Mouse (Mus musculus) embryonic facial prominence, embryonic 15.5 days (tissue): ENCODE data around the gene Carm1. TPM values are rescaled to one million over a fixed set of nuclear protein-coding genes. Genes with fewer than 3 reads are reported as not detected.

Experiments
- ATAC-seq: fragments of 200-750 bp; cut with Nextera tagmentation; 2 replicates; pipeline ENCODE4 v1.8.0; 2017; ENCODE audit warnings: low read depth, moderate TSS enrichment; ENCODE audit not compliant: insufficient number of reproducible peaks, low FRiP score, low TSS enrichment
- H3K27ac ChIP-seq: fragments of 300-500 bp; sonication (generic); replicated peaks from 2 replicates; pipeline ENCODE4 v1.5.1; 2015; ENCODE audit warnings: mild to moderate bottlenecking, inconsistent platforms
- H3K27me3 ChIP-seq: fragments of 300-500 bp; sonication (generic); 2 replicates; pipeline ENCODE4 v1.6.1; 2015; ENCODE audit warnings: inconsistent platforms
- H3K36me3 ChIP-seq: fragments of 300-500 bp; sonication (generic); 2 replicates; pipeline ENCODE4 v1.6.1; 2015; ENCODE audit warnings: mild to moderate bottlenecking, inconsistent platforms
- H3K4me1 ChIP-seq: fragments of 300-500 bp; sonication (generic); 2 replicates; pipeline ENCODE4 v1.6.1; 2015; ENCODE audit warnings: inconsistent platforms
- H3K4me2 ChIP-seq: fragments of 300-500 bp; sonication (generic); replicated peaks from 2 replicates; pipeline ENCODE4 v1.6.1; 2015; ENCODE audit warnings: mild to moderate bottlenecking, inconsistent platforms
- H3K4me3 ChIP-seq: fragments of 300-500 bp; sonication (generic); replicated peaks from 2 replicates; pipeline ENCODE4 v1.5.1; 2015; ENCODE audit warnings: mild to moderate bottlenecking, inconsistent platforms
- H3K9ac ChIP-seq: fragments of 300-500 bp; sonication (generic); 2 replicates; pipeline ENCODE4 v1.6.1; 2015; ENCODE audit warnings: inconsistent platforms
- H3K9me3 ChIP-seq: fragments of 300-500 bp; sonication (generic); replicated peaks from 2 replicates; pipeline ENCODE4 v1.6.1; 2016; ENCODE audit warnings: inconsistent platforms
- WGBS: fragments of 180-500 bp; shearing (Covaris S2); methylation state at CpG from one replicate; pipeline ENCODE4 v1.1.7; 2015; 5-methylcytosine and 5-hydroxymethylcytosine counted together
- polyA plus RNA-seq: library from polyadenylated mRNA; unstranded; fragments of >200 nt; fragmentation: Nextera tagmentation; extraction: Ambion mirVana; gene quantifications from 2 replicates; pipeline ENCODE4 v1.2.1, GENCODE M21; 2015

Carm1 gene
- polyA plus RNA-seq, 1 experiment from 2014 or later: 61.5 TPM

DNA sequence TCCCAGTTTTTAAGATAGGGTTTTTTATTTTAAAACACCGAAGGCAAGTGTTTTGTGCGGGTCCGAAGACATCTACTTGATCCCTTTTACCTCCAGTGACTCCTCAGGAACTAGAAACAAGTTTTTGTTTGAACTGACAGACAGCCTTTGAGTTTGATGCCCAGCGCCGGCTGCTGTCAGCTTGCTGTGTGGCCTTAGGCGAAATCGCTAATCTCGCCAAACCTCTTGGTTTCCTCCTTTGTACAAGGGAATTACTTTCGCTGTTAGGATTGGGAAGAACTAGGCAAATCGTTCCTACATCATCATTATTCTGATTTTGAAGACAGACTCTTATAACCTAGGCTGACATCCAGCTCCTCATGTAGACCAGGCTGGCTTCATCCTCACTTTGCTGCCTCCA, 70.4 kb downstream of the Carm1 start:
- peak overlapping the region; percentile 73 for H3K4me2 ChIP-seq
- H3K36me3 ChIP-seq: no peaks in the 10 kb centered on the region
- H3K27me3 ChIP-seq: no peaks in the 10 kb centered on the region
- peak overlapping the region; percentile 62 for H3K4me3 ChIP-seq
- no peaks in the 10 kb centered on the region for H3K9me3 ChIP-seq
- H3K9ac ChIP-seq: peak overlapping the region; percentile 52
- peak overlapping the region; percentile 97 for H3K27ac ChIP-seq
- H3K4me1 ChIP-seq: peaks cover 17% of the 10 kb centered on the region
- WGBS: under 1% methylated on average over 10 of the region's 10 CpGs
- no peak for ATAC-seq

DNA sequence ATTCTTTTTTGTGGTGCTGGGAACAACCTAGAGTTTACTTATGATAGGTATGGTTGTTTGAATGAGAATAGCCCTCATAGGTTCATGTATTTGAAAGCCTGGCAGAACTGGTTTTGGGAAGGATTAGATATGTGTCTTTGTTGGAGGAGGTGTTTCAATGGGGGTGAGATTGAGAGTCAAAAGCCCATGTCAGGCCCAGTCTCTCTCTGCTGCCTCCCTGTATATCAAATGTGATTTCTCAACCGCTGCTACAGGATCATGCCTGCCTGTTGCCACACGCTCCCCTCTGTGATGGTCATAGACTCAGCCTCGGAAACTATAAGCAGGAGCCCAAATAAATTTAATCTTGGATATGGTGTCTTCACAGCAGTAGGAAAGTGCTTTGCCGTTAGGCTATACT, 73.5 kb downstream of the Carm1 start:
- Histone ChIP-seq H3K36me3 (no peaks in the 10 kb centered on the region), H3K9ac (no peak overlapping the region), H3K27me3 (no peaks in the 10 kb centered on the region), H3K4me3 (no peak overlapping the region), H3K9me3 (no peaks in the 10 kb centered on the region), H3K4me1 (peaks cover 17% of the 10 kb centered on the region), H3K27ac (no peak overlapping the region; the same call in 1 of the 2 replicates), H3K4me2 (no peak overlapping the region)
- no peak for ATAC-seq
- WGBS: 74% methylated on average over 4 of the region's 4 CpGs

DNA sequence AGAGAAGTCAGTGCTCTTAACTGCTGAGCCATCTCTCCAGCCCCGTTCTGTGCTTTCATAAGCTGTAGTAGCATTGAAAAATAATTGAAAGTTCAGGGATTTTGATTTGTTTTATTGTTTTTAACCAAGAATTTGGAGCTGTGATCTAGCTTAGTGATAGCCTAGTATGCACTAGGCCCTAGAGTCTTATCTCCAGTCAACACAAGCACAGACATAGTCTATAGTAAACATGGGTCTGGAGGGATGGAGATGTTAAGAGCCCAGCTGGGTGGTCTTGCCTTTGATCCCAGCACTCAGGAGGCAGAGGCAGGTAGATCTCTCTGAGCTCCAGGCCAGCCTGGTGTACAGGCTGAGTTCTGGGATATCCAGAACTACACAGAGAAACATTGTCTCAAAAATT, 76.0 kb downstream of the Carm1 start:
- no peak overlapping the region for H3K27ac ChIP-seq
- WGBS: 95% methylated on average over 1 of the region's 1 CpGs

DNA sequence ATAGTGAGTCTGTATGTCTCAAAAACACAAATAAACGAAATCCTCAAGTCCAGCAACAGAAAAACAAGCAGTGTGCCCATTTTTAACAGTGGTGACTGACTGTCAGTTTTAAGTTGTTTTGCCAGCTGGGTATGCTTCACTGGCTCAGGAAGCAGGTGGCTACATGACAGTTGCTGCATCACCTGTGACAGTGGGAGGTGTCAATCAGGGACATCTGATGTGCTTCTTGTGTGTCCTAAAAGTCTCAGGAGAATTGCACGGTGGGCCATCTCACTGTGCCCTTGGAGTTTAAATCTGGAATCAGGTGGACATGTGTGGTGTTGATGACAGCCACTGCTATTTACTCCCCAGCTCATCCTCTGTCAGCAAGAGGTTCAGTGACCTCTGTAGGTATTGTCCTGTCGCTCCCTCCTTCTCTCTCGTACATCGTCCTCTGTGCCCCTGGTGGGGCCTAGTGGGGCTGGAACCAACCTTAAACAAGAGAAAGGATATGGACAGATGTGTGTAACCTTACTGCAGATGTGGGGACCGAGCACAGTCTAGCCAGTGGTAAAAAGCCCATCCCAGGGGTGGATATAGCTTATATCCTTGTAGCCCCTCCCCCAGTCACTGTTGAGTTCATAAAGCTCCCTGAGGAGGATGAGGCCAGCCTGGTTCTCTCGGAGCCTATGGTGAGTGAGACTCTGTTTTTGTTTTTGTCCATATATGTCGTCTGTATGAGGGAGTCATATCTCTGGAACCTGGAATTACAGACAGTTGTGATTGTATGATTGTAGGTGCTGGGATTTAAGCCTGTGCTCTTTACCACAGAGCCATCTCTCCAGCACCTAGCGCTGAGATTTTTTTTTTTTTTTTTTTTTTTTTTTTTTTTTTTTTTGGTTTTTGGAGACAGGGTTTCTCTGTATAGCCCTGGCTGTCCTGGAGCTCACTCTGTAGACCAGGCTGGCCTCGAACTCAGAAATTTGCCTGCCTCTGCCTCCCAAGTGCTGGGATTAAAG, 78.9 kb downstream of the Carm1 start:
- 84% methylated on average over 10 of the region's 10 CpGs for WGBS
- Histone ChIP-seq H3K4me1 (peaks cover 5% of the 10 kb centered on the region; the same call in 1 of the 2 replicates), H3K4me2 (no peak overlapping the region), H3K9ac (no peak overlapping the region), H3K27ac (no peak overlapping the region), H3K4me3 (no peak overlapping the region), H3K27me3 (no peaks in the 10 kb centered on the region), H3K9me3 (no peaks in the 10 kb centered on the region), H3K36me3 (peaks cover 5% of the 10 kb centered on the region; the same call in 1 of the 2 replicates)
- no peak for ATAC-seq

More for the DNA sequence above, 76.0 kb downstream of the Carm1 start:
- ATAC-seq: no peak
- Histone ChIP-seq H3K4me2 (no peak overlapping the region), H3K9me3 (no peaks in the 10 kb centered on the region), H3K4me3 (no peak overlapping the region), H3K27me3 (no peaks in the 10 kb centered on the region), H3K36me3 (peaks cover 2% of the 10 kb centered on the region; the same call in 1 of the 2 replicates), H3K4me1 (peaks cover 16% of the 10 kb centered on the region), H3K9ac (no peak overlapping the region)

DNA sequence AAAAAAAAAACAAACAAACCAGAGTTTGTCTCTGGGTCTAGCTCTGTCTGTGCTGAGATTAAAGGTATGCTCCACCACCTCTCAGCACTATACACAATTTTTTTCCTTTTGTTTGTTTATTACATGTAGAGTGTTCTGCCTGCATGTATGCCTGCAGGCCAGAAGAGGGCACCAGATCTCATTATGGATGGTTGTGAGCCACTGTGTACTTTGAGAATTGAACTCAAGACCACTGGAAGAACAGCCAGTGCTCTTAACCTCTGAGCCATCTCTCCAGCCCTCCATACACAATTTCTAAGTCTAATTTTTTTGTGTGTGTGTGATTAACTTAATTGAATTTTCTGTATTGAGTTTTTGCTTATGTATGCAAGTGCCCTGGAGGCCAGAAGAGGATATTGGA, 79.9 kb downstream of the Carm1 start:
- Histone ChIP-seq H3K4me3 (no peak overlapping the region), H3K9me3 (no peaks in the 10 kb centered on the region), H3K9ac (no peak overlapping the region), H3K27me3 (no peaks in the 10 kb centered on the region), H3K4me1 (peaks cover 5% of the 10 kb centered on the region; the same call in 1 of the 2 replicates), H3K27ac (no peak overlapping the region), H3K4me2 (no peak overlapping the region), H3K36me3 (peaks cover 5% of the 10 kb centered on the region; the same call in 1 of the 2 replicates)
- no peak for ATAC-seq

DNA sequence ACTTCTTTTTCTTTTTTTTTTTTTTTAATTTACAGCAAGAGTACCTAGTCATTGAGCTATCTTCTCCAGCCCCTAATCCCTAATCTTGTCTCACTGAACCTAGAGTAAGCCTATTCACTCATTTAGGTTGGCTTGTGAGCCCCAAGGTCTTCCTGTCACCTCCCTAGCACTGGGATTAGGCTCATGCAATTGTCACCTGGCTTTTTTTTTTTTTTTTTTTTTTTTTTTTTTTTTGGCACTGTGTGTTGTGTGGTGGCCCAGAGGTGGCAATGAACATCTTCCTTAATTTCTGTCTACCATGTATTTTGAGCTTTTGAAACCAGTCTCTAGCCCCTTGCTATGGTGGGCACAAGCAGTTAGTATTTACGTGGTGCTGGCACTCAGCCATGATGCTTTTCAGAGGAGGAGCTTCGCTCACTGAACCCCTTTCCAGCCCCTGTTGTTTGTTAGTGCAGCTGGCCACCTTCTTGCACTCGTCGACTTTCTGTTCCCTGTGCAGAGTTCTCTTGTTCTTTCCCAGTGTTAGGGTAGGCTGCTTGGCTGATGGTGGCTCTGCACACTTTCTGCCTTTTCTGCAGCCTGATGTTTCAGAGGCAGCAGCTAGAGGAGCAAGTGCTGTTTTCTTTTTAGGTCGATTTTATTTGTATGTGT, 80.6 kb downstream of the Carm1 start:
- Histone ChIP-seq H3K9ac (no peak overlapping the region), H3K27ac (no peak overlapping the region), H3K4me3 (no peak overlapping the region), H3K9me3 (no peaks in the 10 kb centered on the region), H3K4me2 (no peak overlapping the region), H3K4me1 (peaks cover 5% of the 10 kb centered on the region; the same call in 1 of the 2 replicates), H3K36me3 (peaks cover 5% of the 10 kb centered on the region; the same call in 1 of the 2 replicates), H3K27me3 (no peaks in the 10 kb centered on the region)
- WGBS: 76% methylated on average over 5 of the region's 5 CpGs
- no peak for ATAC-seq

DNA sequence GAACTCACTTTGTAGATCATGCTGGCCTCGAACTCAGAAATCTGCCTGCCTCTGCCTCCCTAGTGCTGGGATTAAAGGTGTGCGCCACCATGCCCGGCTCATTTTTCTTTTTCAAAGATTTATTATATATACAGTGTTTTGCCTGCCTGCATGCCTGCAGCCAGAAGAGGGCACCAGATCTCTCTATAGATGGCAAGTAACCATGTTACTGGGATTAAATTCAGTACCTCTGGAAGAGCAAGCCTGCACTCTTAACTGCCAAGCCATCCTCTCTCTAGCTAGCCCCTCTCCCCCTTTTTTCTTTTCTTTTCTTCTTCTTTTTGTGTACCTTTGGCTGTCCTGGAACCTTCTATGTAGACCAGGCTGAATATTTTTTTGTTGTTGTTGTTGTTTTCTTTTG, 84.0 kb downstream of the Carm1 start:
- no peak overlapping the region for H3K4me3 ChIP-seq
- peaks cover 34% of the 10 kb centered on the region for H3K36me3 ChIP-seq
- H3K27ac ChIP-seq: no peak overlapping the region
- WGBS: 86% methylated on average over 3 of the region's 3 CpGs
- no peaks in the 10 kb centered on the region for H3K9me3 ChIP-seq
- ATAC-seq: no peak
- no peaks in the 10 kb centered on the region for H3K27me3 ChIP-seq
- H3K4me1 ChIP-seq: peaks cover under 1% of the 10 kb centered on the region; the same call in 1 of the 2 replicates
- H3K4me2 ChIP-seq: no peak overlapping the region
- no peak overlapping the region for H3K9ac ChIP-seq

DNA sequence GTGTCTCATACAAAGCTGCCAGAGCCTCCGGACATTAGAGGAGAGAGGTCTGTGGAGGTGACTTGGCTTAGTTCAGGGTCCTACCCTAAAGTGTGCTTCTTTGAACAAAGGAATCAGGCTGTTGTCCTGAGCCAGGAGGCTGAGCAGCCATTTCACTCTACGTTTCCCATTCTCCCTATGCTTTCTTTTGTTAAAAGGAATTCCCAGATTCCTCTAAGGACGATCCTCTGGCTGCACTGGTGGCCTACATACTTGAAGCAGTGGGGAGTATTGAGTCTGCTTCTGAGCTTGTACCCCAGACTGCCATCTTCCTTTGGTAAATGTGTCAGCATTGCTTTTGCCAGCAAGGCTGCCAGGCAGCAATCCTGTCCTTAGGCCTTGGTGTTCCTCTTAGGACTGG, 86.4 kb downstream of the Carm1 start:
- Histone ChIP-seq H3K4me1 (no peaks in the 10 kb centered on the region), H3K36me3 (peaks cover 54% of the 10 kb centered on the region), H3K27me3 (no peaks in the 10 kb centered on the region), H3K4me3 (no peak overlapping the region), H3K27ac (no peak overlapping the region), H3K9me3 (no peaks in the 10 kb centered on the region), H3K4me2 (no peak overlapping the region), H3K9ac (no peak overlapping the region)
- no peak for ATAC-seq
- 84% methylated on average over 3 of the region's 3 CpGs for WGBS

DNA sequence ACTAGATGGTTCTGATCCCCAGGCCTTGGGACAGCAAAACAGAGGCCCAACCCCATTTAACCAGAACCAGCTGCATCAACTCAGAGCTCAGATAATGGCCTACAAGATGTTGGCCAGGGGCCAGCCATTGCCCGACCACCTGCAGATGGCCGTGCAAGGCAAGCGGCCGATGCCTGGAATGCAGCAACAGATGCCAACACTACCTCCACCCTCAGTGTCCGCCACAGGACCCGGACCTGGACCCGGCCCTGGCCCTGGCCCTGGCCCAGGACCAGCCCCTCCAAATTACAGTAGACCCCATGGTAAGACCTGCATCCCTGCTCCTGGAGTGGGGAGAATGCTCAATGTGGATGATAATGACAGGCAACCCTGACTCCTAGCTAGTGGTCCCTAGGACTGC, 88.9 kb downstream of the Carm1 start:
- no peak overlapping the region for H3K4me3 ChIP-seq
- H3K9me3 ChIP-seq: no peaks in the 10 kb centered on the region
- H3K4me2 ChIP-seq: no peak overlapping the region
- no peak overlapping the region for H3K27ac ChIP-seq
- WGBS: 73% methylated on average over 7 of the region's 7 CpGs
- no peaks in the 10 kb centered on the region for H3K27me3 ChIP-seq
- no peaks in the 10 kb centered on the region for H3K4me1 ChIP-seq
- no peak overlapping the region for H3K9ac ChIP-seq
- H3K36me3 ChIP-seq: peaks cover 78% of the 10 kb centered on the region
- ATAC-seq: no peak; the same call in 1 of the 2 replicates

DNA sequence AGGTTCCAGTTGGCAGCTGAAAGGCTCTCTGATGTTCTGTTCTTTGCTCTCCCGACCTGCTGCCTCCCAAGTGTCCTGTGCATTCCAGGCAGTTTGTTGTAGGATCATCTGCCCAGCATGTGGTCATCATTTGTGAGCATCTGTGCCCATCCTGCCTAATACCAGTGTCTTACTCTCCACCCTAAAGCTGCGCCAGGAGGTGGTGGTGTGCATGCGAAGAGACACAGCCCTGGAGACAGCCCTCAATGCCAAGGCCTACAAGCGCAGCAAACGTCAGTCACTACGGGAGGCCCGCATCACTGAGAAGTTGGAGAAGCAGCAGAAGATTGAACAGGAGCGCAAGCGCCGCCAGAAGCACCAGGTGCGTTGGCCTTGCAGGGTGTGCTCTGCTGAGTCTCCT, 92.3 kb downstream of the Carm1 start:
- no peaks in the 10 kb centered on the region for H3K9me3 ChIP-seq
- no peak overlapping the region for H3K4me2 ChIP-seq
- ATAC-seq: no peak
- peaks cover 99% of the 10 kb centered on the region for H3K36me3 ChIP-seq
- 93% methylated on average over 11 of the region's 11 CpGs for WGBS
- H3K4me1 ChIP-seq: no peaks in the 10 kb centered on the region
- no peak overlapping the region for H3K9ac ChIP-seq
- no peak overlapping the region for H3K27ac ChIP-seq
- no peaks in the 10 kb centered on the region for H3K27me3 ChIP-seq
- no peak overlapping the region for H3K4me3 ChIP-seq
